Mouse (Mus musculus) right cerebral cortex, adult 18-20 months (tissue): ENCODE measurements around the gene D5Ertd579e.

Experiments
- DNase-seq: peaks from one replicate; pipeline ENCODE4 v3.0.0; 2022; ENCODE audit warnings: mixed read lengths

The D5Ertd579e gene

DNA sequence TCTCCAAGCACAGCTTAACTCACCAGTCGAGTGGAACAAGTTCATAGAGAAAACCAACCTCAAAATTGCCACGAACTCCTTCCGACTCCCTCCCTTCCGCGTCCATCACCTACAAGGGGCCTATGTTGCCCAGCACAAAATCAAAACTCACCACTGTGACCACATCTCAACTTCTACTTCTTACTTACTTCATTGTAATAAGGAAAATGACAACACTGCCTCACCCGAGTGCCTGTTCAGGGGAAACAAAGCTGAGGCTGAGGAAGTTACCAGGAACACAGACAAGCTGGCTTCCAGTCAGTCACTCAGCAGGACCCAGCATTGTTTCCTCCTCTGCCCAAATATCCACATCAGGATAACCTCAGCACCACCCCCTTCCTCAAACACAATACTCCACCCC lies 132.1 kb downstream of the D5Ertd579e start:
- no peak for DNase-seq

DNA sequence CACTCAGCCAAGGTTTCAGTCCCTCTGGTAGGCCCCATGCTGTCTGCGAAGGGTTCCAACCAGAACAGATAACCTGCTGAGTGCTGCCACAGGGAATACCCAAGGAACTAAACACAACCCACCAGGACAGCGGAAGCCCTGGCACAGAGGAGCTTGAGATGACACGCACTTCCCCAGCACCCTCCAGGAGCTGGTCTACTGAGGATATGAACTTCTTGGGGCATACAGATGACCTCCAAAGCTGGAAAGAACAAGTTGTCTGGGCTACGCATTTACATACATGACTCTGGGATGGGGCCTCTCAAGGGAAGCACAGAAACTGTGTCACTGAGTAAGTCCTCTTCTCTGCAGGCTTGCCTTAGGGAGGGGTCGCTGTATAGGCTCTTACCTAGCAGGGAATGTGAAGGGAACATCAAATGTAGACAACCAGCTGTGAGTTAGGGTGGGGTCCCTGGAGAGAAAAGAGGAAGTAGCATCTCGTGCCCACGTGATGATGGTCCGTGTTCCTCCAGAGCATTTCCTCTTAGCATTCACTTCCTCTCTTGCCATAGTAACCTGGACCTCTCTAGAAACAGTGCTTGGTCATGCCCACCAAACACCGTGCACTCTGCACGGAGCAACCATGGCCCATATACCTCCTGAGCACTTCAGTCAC lies 132.9 kb downstream of the D5Ertd579e start:
- no peak for DNase-seq

DNA sequence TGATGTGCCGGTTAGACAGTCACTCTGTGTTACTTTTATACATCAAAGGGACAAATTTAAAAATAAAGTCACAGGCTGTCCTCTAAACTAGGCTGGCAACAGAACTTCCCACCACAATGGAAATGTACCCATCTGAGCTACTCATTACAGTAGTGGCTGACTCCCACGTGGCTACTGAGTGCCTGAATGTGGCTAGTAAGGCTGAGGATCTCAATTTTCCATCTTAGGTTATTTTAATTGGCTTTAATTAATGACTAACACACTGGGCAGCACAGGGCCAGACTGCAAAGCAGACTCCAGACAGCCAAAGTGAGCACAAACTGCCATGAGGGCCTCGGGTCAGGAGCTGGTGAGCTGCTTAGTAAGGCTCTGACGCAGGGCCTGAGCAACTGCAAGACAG lies 134.3 kb downstream of the D5Ertd579e start:
- DNase-seq = peak; percentile 59

DNA sequence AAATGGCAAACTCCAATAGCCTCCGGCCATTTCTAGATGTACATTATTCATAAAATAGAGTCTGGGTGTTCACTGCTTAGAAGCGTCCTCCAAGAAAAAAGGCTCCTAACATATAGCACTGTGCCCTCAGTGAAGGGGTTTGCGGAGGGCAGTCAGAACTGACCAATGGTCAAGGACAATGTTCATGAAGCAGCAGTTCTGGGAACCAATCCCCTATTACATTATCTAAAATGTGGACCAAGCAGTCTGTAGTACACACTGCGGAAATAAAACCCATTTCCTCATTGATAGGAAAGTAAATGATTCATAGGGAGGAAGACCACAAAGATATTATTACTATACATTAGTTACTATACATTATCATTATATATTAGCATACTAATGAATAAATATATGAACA lies 135.3 kb downstream of the D5Ertd579e start:
- no peak for DNase-seq

DNA sequence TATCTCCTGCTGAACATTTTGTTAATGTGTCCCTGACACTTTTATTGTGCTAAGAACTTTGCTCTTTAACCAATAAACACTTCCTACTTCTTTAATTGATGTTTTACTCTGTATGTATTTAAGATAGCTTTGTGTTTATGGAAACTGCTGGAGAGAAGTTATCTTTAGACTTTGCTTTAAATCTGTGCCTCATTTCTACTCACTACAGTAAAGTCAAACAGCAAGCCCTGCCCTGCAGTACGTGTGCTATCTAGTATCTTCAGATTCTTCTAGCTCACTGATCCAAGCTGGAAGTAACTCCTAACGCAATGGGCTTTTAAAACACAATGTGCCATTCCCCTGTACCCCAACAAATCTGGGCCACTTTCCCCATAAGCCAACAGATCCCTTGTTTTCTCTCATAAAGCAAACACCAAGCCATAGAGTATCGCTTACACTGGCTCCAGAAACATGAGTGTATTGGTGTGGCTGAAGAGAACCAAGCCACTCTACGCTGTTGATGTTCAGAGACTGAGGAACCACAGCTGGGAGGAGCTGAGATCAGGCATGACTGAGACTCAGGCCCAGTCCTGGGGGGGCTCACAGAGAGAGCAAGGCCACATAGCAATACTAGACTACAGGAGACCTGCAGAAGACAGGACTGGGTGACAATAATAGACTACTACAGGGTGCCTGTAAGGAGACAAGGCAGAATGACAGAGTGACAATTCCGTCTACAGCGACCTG lies 136.2 kb downstream of the D5Ertd579e start:
- DNase-seq = no peak

DNA sequence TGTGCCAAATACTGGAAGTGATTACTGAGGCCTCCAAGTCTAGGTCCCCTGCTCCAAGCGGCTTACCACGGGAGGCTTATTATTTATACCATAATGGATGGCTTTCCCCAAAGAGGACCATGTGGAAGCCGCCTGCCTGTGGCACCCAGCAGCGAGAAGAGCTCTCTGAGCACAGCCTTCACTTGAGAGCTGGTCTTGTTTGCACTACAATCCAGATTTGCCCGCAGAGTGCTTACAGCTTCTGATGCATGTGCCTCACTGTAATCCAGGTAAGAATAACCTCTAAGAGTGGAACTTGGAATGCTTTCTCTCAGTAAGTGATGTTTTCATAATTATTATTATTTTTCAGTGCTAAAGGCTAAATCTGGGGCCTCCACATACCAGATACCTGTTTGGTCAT lies 136.7 kb downstream of the D5Ertd579e start:
- DNase-seq = no peak

DNA sequence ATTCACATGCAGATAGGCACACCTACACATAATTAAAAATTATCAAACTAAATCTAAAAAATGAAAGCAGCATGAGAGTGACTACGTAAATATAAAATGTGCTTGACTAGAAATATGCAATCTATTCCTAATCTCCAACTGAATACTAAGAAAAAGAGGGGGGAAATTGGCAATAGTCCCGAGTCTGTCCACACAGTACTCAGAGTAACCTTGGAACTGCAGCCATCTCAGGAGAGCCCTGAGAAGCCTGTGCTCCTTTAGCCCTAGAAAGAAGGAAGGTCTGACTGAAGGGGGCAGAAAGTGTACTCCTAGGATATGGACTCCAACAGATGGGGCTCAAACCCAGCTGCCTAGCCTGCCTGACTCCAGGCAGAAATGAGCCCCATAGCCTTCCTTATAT lies 137.3 kb downstream of the D5Ertd579e start:
- no peak for DNase-seq

DNA sequence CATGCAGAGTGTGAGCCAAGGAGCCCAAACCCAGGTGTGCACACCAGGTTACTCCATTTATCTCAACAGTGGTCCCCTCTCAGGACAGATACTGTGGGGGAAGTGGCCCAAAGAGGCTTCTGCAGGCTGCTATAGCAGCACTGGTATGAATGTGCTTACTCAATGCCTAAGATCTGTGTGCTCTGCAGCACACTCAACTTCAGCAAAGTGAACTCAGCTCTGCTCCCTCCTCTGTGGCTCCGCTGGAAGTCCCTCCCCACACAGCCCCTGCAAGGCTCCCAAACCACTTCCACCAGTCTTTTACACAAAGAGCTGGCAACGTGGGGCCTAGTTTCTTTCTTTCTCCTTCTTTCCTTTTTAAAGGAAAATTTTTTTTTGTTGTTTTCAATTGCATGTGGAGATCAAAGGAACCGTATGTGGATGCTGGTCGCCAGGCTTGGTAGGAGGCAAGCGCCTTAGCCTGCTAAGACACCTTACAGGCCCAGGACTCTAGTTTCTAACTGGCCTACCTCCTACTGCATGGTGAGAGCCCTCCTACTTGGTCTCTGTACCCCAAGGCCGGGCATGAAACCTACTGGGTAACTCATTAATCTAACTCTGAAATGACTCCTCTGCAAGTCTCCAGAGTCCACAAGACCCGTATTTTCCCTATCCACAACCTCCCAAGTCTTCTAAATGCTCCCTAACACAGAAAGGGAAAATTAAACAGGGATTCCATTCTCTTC lies 138.1 kb downstream of the D5Ertd579e start:
- DNase-seq = no peak

DNA sequence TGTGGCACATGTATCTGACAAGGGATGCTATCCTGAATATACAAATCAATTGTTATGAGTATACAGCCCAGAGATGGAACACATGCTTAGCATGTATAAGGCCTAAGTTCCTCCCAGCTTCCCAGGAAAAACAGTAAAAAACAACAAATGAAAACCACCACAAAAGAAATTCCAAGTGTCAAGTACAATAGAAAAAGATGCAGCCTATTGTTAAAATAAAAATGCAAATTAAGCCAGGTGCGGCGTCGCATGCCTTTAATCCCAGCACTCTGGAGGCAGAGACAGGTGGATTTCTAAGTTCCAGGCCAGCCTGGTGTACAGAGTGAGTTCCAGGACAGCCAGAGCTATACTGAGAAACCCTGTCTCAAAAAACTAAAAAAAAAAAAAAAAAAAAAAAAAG lies 138.9 kb downstream of the D5Ertd579e start:
- no peak for DNase-seq

DNA sequence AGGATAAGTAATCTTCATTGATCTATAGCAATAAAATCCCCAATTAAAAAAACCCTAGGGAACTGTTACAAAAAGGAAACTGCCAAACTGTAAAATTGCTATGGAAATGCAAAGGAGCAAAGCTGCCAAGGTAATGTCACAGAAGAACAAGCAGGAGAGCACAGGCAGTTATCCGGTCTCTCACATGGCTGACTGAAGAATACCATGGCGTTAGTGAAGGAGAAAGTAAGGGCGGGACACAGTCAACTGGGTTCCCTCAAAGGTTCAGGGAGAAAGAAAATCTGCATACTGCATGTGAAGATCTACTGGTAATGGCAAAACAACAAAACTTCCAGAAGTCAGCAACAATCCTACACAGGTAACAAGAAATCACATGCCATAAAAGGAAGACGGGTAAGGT lies 139.5 kb downstream of the D5Ertd579e start:
- no peak for DNase-seq

DNA sequence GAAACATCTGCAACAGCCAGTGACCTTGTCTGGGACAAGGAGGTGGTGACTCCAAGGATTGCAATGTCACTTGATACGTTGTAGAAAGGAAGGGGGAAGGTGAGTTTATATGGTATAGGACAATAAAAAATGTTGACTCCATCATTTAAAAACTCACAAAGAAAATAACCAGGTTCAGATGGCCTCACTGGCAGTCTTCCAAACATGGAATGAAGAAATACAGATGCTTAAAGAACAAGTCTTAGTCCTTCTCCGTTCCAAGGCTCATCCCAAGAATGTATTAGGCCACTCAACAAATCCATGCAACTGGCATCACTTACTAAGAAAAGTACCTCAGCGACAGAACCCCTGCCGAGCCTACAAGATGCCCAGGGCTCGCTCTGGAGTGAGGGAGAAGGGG lies 141.3 kb downstream of the D5Ertd579e start:
- no peak for DNase-seq

DNA sequence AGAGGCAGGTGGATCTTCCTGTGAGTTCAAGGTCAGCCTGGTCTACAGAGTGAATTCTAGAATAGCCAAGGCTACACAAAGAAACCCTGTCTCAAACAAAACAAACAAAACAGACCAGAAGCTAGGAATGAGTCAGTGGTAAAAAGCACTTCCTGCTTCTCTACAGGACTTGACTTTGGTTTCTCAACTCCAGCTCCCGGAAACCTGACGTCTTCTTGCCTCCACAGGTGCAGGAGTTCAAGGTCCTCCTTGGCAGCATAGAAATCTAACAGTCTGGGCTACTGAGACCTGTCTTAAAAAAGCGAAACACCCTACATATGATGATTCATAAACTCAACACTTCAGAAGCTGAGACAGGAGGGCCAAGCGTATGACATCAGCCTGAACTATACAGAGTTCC lies 141.9 kb downstream of the D5Ertd579e start:
- DNase-seq = no peak

DNA sequence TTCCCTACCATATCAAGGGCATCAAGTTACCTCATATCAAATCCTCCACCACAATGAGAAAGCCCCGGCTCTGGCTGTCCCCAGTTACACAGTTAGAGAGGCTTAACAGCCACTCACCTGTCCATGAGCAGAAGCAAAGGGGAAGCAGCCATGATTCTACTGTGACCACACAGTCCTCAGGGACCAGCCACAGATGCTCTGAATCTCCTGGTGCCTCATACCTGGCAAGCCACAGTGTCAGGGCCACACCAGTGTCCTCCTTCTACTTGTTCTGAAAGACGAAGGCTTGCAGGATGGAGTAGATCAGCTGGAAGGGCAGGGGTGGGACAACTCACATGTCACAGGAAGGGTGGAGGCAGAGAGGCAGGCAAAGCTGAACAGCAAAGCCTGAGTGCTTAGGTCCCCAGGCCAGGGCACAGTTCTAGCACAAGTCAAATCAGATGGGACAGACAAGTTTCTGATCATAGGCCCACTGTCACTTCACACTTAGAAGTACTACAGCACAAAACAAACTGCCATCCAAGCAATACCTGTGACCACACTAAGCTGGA lies 142.7 kb downstream of the D5Ertd579e start:
- no peak for DNase-seq

DNA sequence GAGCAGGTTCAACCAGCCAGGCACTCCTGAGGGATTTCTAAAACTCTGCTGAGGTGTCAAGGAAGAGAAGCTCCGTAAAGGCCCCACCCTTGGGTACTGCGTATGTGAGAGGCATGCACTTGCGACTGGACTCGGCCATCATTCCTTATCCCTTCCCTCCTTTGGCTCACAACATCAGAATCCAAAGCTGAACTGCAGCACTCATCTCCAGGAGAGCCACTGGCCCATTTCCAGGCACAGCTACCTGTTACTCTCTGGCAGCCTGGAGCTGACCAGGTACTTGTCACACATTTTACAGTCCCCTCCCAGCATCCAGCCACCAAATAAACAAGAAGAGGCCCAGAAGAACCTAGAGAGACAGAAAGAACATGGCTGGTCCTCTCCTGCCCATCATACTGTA lies 143.4 kb downstream of the D5Ertd579e start:
- DNase-seq = no peak
